Mouse (Mus musculus) liver, embryonic 15.5 days (tissue): ENCODE measurements around the gene Tsen54. TPM values are rescaled to one million over a fixed set of nuclear protein-coding genes. Genes with fewer than 3 reads are reported as not detected.

Source experiments
- ATAC-seq: fragments of 200-750 bp; cut with Nextera tagmentation; 2 replicates; pipeline ENCODE4 v1.8.0; 2017; ENCODE audit warnings: moderate number of reproducible peaks, mild to moderate bottlenecking, moderate library complexity; ENCODE audit not compliant: insufficient read depth
- H3K27ac ChIP-seq: fragments of 300-500 bp; sonication (generic); replicated peaks from 2 replicates; pipeline ENCODE4 v1.5.1; 2015; ENCODE audit warnings: mild to moderate bottlenecking, inconsistent platforms
- H3K27me3 ChIP-seq: fragments of 300-500 bp; sonication (generic); 2 replicates; pipeline ENCODE4 v1.6.1; 2015; ENCODE audit warnings: mild to moderate bottlenecking, inconsistent platforms
- H3K36me3 ChIP-seq: fragments of 300-500 bp; sonication (generic); replicated peaks from 2 replicates; pipeline ENCODE4 v1.6.1; 2015; ENCODE audit warnings: moderate library complexity, mild to moderate bottlenecking, inconsistent platforms
- H3K4me1 ChIP-seq: fragments of 300-500 bp; sonication (generic); replicated peaks from 2 replicates; pipeline ENCODE4 v1.6.1; 2015; ENCODE audit warnings: inconsistent platforms
- H3K4me2 ChIP-seq: fragments of 300-500 bp; sonication (generic); 2 replicates; pipeline ENCODE4 v1.6.1; 2015; ENCODE audit warnings: moderate library complexity, mild to moderate bottlenecking, inconsistent platforms
- H3K4me3 ChIP-seq: fragments of 300-500 bp; sonication (generic); replicated peaks from 2 replicates; pipeline ENCODE4 v1.5.1; 2015; ENCODE audit warnings: mild to moderate bottlenecking, inconsistent platforms
- H3K9ac ChIP-seq: fragments of 300-500 bp; sonication (generic); 2 replicates; pipeline ENCODE4 v1.6.1; 2015; ENCODE audit warnings: moderate library complexity, mild to moderate bottlenecking, inconsistent platforms
- H3K9me3 ChIP-seq: fragments of 300-500 bp; sonication (generic); replicated peaks from 2 replicates; pipeline ENCODE4 v1.6.1; 2016; ENCODE audit warnings: inconsistent platforms
- WGBS: fragments of 180-500 bp; shearing (Covaris S2); methylation state at CpG from one replicate; pipeline ENCODE4 v1.1.7; 2015; ENCODE audit warnings: mixed read lengths; ENCODE audit not compliant: insufficient replicate concordance; 5-methylcytosine and 5-hydroxymethylcytosine counted together
- polyA plus RNA-seq: library from polyadenylated mRNA; unstranded; fragments of >200 nt; fragmentation: Nextera tagmentation; extraction: Ambion mirVana; gene quantifications from 2 replicates; pipeline ENCODE4 v1.2.1, GENCODE M21; 2015

Tsen54 gene
- 13.7 and 18.7 TPM in 2 replicates for polyA plus RNA-seq

DNA sequence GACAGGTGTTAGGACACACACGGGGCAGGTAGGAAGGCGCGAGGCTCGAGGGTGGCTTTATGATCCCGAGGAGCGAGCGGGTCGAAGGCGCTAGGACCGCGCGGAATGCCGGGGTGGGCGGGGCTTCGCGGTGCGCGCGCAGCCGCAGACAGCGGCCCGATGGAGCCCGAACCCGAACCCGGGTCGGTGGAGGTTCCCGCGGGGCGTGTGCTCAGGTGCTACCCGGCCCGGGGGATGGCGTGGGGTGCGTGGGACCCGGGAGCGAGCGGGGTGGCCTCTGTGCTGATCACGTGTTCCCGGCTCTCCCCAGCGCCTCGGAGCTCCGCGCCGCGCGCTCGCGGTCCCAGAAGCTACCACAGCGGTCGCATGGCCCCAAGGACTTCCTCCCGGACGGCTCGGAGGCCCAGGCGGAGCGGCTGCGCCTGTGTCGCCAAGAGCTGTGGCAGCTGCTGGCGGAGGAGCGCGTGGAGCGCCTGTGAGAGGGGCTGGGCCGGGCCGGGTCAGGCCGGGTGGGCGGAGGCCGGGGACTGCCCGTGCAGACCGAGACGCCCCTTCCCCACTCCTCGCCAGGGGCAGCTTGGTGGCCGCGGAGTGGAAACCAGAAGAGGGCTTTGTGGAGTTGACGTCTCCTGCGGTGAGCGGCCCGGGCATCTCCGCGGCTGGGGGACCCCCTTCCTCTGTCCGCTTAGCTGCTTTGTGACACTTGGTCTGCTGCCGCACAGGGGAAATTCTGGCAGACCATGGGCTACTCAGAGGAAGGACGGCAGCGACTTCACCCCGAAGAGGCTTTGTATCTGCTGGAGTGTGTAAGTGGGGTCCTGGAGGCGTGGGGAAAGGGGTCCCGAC, at the start of gene Tsen54:
Tsen54 (plus strand) TSS at position 120 of the 846 bp plus-strand sequence.
- H3K27ac ChIP-seq, result peak within 1 kb of the TSS; percentile 83
- 1% methylated on average over 80 of the region's 84 CpGs for WGBS
- peaks cover 61% of the 10 kb centered on the region for H3K4me1 ChIP-seq
- peak; percentile 61 for ATAC-seq
- H3K36me3 ChIP-seq, result peaks cover 35% of the 10 kb centered on the region
- H3K9ac ChIP-seq, result peak within 1 kb of the TSS; percentile 79
- no peaks in the 10 kb centered on the region for H3K9me3 ChIP-seq
- H3K4me2 ChIP-seq, result peak within 1 kb of the TSS; percentile 100
- H3K27me3 ChIP-seq, result no peaks in the 10 kb centered on the region
- peak within 1 kb of the TSS; percentile 80 for H3K4me3 ChIP-seq

DNA sequence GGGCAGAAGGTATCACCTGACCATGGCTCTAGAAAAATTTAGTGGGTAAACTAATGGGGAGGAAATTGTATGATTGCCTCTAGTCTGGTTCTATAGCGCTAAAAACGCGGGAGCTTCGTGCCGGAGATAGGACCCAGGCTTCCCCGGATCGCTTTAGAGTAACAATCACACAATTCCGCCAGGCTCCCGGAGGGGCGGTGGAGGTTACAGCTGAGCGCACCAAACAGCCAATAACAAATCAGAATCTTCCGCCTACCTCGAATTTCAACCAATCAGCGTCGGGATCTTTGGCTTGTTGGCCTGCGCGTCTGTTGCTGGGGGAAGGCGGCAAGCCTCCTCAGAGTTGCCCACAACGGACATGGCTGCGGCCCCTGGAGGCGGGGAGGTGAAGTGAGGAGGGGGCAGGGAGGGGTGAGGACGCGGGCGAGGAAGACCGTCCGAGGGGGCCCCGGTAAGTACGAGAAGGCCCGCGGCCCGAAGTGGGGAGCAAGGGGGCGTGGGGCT, 49.4 kb upstream of the Tsen54 start, which contains the start of gene Tmem94:
Tmem94 (plus strand) TSS at position 331 of the 504 bp plus-strand sequence.
- H3K4me2 ChIP-seq, result peak within 1 kb of the TSS; percentile 89
- peak within 1 kb of the TSS; percentile 95 for H3K9ac ChIP-seq
- WGBS, result under 1% methylated on average over 32 of the region's 32 CpGs
- no peaks in the 10 kb centered on the region for H3K27me3 ChIP-seq
- H3K9me3 ChIP-seq, result no peaks in the 10 kb centered on the region
- H3K4me1 ChIP-seq, result peaks cover 54% of the 10 kb centered on the region
- ATAC-seq, result peak; percentile 93
- H3K36me3 ChIP-seq, result no peaks in the 10 kb centered on the region
- H3K4me3 ChIP-seq, result peak within 1 kb of the TSS; percentile 93
- peak within 1 kb of the TSS; percentile 90 for H3K27ac ChIP-seq

DNA sequence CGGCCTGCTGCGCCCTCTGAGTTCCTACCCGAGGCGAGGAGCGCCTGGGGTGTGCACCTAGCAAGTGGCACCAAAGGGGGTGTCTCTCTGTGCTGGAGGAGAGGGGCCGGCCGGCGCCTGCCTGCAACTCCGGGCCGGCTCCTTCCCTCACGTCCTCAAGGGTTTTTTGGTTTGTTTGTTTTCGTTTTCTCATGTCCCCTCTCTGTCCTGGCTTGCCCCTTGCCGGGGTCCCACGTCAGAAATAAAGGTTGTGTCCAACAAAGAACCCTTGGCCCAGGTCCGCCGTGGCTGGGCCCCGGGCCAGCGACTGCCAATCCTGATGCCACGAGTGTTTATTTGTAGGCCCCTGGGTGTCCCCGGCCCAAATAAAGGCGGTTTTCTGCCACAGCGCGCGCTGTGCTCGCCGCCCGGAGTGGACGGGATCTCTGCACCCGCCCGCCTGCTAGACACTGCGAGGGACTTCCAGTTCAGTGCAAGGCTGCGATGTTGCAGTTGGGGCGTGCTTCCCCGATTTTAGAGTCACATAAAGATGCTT, 48.9 kb upstream of the Tsen54 start:
- peaks cover 59% of the 10 kb centered on the region for H3K4me1 ChIP-seq
- ATAC-seq, result peak; percentile 87

DNA sequence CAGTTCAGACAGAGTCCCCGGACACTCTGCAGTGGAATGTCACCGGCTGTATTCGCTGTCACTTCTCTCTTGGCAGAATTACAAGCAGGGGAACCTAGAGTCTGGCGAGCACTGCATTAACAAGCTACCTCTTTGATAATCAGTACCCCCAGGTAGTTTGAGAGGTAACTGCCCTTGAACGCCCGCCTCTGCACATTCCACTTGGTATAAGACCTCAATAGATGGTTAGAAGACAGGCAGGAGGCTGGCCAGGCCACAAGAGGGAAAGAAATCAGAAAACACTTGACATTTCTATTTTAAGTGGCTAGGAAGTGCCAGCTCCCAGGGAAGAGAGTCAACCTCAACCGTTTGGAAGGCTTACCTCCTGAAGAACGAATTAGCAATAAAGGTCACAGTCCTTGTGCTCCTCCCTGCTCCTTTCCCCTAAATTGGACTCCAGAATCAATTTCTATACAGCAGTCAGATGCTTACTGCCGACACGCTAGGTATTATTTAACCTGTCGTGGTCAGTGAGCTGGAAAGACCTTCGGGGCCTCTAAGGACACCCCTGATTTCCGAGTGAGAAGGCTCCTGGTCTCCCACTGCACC, 48.1 kb upstream of the Tsen54 start:
- H3K9me3 ChIP-seq, result no peaks in the 10 kb centered on the region
- peak overlapping the region; percentile 89 for H3K4me2 ChIP-seq
- 39% methylated on average over 13 of the region's 13 CpGs for WGBS
- H3K27me3 ChIP-seq, result no peaks in the 10 kb centered on the region
- H3K4me3 ChIP-seq, result peak overlapping the region; percentile 93
- ATAC-seq, result no peak
- H3K4me1 ChIP-seq, result peaks cover 64% of the 10 kb centered on the region
- H3K27ac ChIP-seq, result peak overlapping the region; percentile 90
- H3K9ac ChIP-seq, result peak overlapping the region; percentile 95
- H3K36me3 ChIP-seq, result no peaks in the 10 kb centered on the region

More for the DNA sequence above, 48.9 kb upstream of the Tsen54 start:
- Histone ChIP-seq H3K27ac (peak overlapping the region; percentile 90), H3K4me2 (peak overlapping the region; percentile 89), H3K9me3 (no peaks in the 10 kb centered on the region), H3K4me3 (peak overlapping the region; percentile 93), H3K27me3 (no peaks in the 10 kb centered on the region), H3K36me3 (no peaks in the 10 kb centered on the region), H3K9ac (peak overlapping the region; percentile 95)
- under 1% methylated on average over 34 of the region's 34 CpGs for WGBS

DNA sequence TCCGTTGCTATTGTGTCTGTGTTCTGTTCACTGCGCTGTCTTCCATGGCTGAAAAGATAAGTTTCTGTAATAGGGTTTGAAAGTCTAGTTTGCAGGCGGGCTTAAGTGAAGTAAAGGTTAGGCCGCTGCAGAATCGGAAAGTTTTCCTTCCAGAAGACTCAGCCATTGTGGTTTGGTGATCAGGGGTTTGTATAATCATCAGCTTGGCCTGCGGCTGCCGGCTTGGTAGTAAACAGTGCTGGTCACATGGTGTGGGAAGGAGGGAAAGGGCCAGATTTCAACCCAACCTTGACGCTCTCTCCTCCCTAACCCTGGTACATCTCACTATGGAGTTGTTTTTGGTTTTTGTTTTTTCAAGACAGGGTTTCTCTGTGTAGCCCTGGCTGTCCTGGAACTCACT, 47.5 kb upstream of the Tsen54 start:
- no peak for ATAC-seq
- no peaks in the 10 kb centered on the region for H3K36me3 ChIP-seq
- peaks cover 68% of the 10 kb centered on the region for H3K4me1 ChIP-seq
- no peaks in the 10 kb centered on the region for H3K27me3 ChIP-seq
- H3K9ac ChIP-seq, result no peak overlapping the region; the same call in 1 of the 2 replicates
- H3K4me3 ChIP-seq, result peak overlapping the region; percentile 93; the same call in 1 of the 2 replicates
- 75% methylated on average over 8 of the region's 8 CpGs for WGBS
- H3K27ac ChIP-seq, result no peak overlapping the region
- peak overlapping the region; percentile 89 for H3K4me2 ChIP-seq
- no peaks in the 10 kb centered on the region for H3K9me3 ChIP-seq

DNA sequence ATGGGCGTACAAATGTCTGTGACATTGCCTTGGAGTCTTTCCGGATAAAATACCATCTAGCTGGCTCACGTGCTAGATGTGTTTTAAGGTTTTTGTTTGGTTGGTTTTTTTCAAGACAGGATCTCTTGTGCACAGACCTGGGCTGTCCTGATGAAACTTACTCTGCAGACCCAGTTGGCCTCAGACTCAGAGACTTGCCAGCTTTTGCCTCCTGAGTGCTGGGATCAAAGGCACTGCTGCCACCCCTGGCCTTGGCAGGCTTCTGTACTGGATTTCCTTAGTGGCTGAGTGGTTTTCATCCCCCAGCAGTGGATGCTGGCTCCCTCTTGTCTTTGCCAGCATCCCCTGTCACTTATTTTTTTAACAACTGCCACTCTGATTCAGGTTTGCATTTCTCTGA, 45.6 kb upstream of the Tsen54 start:
- Histone ChIP-seq H3K27ac (peak overlapping the region; percentile 34; the same call in 1 of the 2 replicates), H3K4me3 (no peak overlapping the region), H3K27me3 (no peaks in the 10 kb centered on the region), H3K9me3 (no peaks in the 10 kb centered on the region), H3K9ac (no peak overlapping the region), H3K36me3 (0 out of 2 replicates have a peak, but pooled peaks cover 5% of the 10 kb centered on the region), H3K4me2 (no peak overlapping the region), H3K4me1 (peaks cover 70% of the 10 kb centered on the region)
- no peak for ATAC-seq
- 90% methylated on average over 3 of the region's 3 CpGs for WGBS

DNA sequence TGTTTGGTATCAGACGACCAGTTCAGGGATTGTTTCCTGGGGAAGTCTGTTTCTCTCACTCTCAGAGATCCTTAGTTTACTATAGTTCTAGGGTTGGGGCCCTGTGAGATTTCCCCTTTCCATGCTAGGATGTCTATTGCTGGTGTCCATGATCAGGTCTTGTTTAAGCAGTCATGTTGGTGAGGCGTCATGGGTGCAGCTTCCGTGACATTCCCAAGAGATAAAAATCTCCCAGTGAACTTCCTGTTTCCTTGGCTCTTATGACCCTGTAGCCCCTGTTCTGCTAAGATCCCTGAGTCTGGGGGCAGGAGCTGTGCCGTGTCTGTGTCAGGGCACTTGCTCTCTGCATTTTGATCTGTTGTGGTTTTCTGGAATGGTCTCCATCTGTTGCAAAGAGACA, 39.9 kb upstream of the Tsen54 start:
- Histone ChIP-seq H3K4me3 (no peak overlapping the region), H3K4me1 (peaks cover 68% of the 10 kb centered on the region), H3K9ac (no peak overlapping the region), H3K4me2 (no peak overlapping the region), H3K27ac (no peak overlapping the region), H3K27me3 (no peaks in the 10 kb centered on the region), H3K36me3 (peaks cover 14% of the 10 kb centered on the region; the same call in 1 of the 2 replicates), H3K9me3 (no peaks in the 10 kb centered on the region)
- WGBS, result 48% methylated on average over 4 of the region's 4 CpGs
- no peak for ATAC-seq

DNA sequence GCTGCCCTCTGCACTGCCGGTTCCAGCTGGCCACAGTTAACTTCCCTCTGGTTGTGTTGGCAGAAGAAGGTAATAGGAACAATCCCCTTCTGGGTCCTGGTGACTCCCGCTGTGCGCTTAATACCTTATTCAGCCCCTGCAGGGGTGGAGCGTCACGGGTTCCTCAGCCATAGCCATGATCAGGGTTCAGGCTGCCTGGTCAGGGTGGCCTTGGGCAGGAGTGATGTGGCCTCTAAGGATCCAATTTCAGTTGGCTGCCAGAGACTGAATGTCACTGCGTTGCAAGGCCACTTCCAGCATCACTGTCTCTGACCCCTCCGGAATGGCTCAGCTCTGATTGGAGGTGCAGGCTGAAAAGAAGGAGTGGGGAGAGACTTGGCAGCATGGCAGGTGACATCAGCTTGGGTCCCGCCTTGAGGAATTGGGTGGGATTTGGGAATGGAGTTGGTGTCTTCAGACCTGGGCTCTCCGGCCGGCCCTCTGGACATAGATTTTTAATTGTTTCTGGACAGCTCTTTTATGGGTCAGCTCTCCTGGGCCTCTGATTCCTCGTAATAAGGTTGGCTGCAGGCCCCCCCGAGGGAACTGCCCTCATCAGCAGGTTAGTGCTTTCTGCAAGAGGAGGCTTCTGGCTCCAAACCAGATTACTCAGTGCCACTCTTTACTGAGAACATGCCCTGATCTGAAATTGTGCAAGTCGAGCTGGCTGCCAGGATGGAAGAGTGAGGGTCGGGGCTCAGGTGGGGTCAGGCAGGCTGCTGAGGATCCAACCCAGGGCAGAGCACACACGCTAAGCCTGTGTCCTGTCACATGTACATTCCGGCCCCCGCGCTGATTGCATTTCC, 38.5 kb upstream of the Tsen54 start:
- Histone ChIP-seq H3K9ac (no peak overlapping the region), H3K27ac (peak overlapping the region; percentile 99; the same call in 1 of the 2 replicates), H3K4me3 (no peak overlapping the region), H3K9me3 (no peaks in the 10 kb centered on the region), H3K4me1 (peaks cover 68% of the 10 kb centered on the region), H3K4me2 (no peak overlapping the region), H3K27me3 (no peaks in the 10 kb centered on the region), H3K36me3 (peaks cover 18% of the 10 kb centered on the region; the same call in 1 of the 2 replicates)
- ATAC-seq, result no peak
- WGBS, result 77% methylated on average over 18 of the region's 18 CpGs

DNA sequence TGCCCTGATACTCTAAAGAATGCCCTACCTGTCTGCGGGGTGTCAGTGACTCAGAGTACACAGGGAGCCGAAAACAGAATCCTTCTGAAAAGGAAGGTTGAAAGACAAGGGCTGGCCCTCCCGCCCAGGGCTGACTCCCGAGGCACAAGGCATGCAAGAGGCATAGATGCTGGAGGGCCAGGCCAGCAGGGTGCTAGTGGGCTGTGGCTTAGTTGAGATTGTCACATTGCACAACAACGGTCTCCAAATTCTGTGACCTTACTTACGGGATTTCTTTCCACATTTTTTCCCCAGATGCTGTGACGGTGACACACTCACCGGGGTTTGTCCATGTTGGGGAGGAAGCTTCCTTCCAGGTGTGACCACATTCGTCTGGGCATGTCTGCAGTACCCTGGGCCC, 37.6 kb upstream of the Tsen54 start:
- H3K4me3 ChIP-seq, result no peak overlapping the region
- no peaks in the 10 kb centered on the region for H3K9me3 ChIP-seq
- ATAC-seq, result no peak
- peak overlapping the region; percentile 99 for H3K27ac ChIP-seq
- no peak overlapping the region for H3K9ac ChIP-seq
- 71% methylated on average over 9 of the region's 9 CpGs for WGBS
- H3K36me3 ChIP-seq, result peaks cover 19% of the 10 kb centered on the region; the same call in 1 of the 2 replicates
- H3K4me1 ChIP-seq, result peaks cover 71% of the 10 kb centered on the region
- H3K27me3 ChIP-seq, result no peaks in the 10 kb centered on the region
- no peak overlapping the region for H3K4me2 ChIP-seq
